Mouse (Mus musculus): ENCODE measurements around the gene Grid1. TPM values are rescaled to one million over a fixed set of nuclear protein-coding genes. Genes with fewer than 3 reads are reported as not detected.

The Grid1 gene
- polyA plus RNA-seq, 1 experiment from 2014 or later, result 0.61 TPM

- no peak for ATAC-seq (ENCODE audit: low FRiP score)
- H3K27me3 ChIP-seq (ENCODE audit: control insufficient read depth, insufficient read depth, low read length), result no peaks in the 10 kb centered on the region
- WGBS, result 72% methylated on average over 8 of the region's 8 CpGs
Observed at GRCm38 (mm10) chr14:35365177-35365944, 545.5 kb downstream of the Grid1 start.

GRCm38 (mm10) chr14:35374374-35374773 lies 554.5 kb downstream of the Grid1 start:
- H3K4me3 ChIP-seq (ENCODE audit: low read depth, low read length), result no peak overlapping the region
- no peak for DNase-seq (ENCODE audit: low spot score, missing footprints)
- 83% methylated on average over 3 of the region's 3 CpGs for WGBS
- H3K36me3 ChIP-seq (ENCODE audit: control insufficient read depth, insufficient read depth, low read length), result no peaks in the 10 kb centered on the region
- no peaks in the 10 kb centered on the region for H3K9me3 ChIP-seq (ENCODE audit: control insufficient read depth, low read length)
- H3K27me3 ChIP-seq (ENCODE audit: control insufficient read depth, insufficient read depth, low read length), result no peaks in the 10 kb centered on the region
- H3K27ac ChIP-seq (ENCODE audit: low read depth, low read length), result no peak overlapping the region
- ATAC-seq (ENCODE audit: low FRiP score), result no peak
- H3K4me2 ChIP-seq, result no peak overlapping the region
- H3K4me1 ChIP-seq (ENCODE audit: control insufficient read depth, insufficient read depth, low read length), result no peaks in the 10 kb centered on the region
- H3K9ac ChIP-seq (ENCODE audit: low read length), result no peak overlapping the region

More at GRCm38 (mm10) chr14:35365177-35365944, 545.5 kb downstream of the Grid1 start:
- no peak overlapping the region for H3K4me2 ChIP-seq
- no peaks in the 10 kb centered on the region for H3K36me3 ChIP-seq (ENCODE audit: control insufficient read depth, insufficient read depth, low read length)
- H3K27ac ChIP-seq (ENCODE audit: low read depth, low read length), result no peak overlapping the region
- no peak overlapping the region for H3K4me3 ChIP-seq (ENCODE audit: low read depth, low read length)
- H3K9ac ChIP-seq (ENCODE audit: low read length), result no peak overlapping the region
- no peaks in the 10 kb centered on the region for H3K9me3 ChIP-seq (ENCODE audit: control insufficient read depth, low read length)
- DNase-seq (ENCODE audit: low spot score, missing footprints), result no peak
- no peaks in the 10 kb centered on the region for H3K4me1 ChIP-seq (ENCODE audit: control insufficient read depth, insufficient read depth, low read length)

GRCm38 (mm10) chr14:35393591-35393990 lies 573.7 kb downstream of the Grid1 start:
- ATAC-seq (ENCODE audit: low FRiP score) (no peak), DNase-seq (ENCODE audit: low spot score, missing footprints) (no peak)
- Histone ChIP-seq H3K9ac (ENCODE audit: low read length) (no peak overlapping the region), H3K4me1 (ENCODE audit: control insufficient read depth, insufficient read depth, low read length) (no peaks in the 10 kb centered on the region), H3K4me3 (ENCODE audit: low read depth, low read length) (no peak overlapping the region), H3K27ac (ENCODE audit: low read depth, low read length) (no peak overlapping the region), H3K27me3 (ENCODE audit: control insufficient read depth, insufficient read depth, low read length) (no peaks in the 10 kb centered on the region), H3K36me3 (ENCODE audit: control insufficient read depth, insufficient read depth, low read length) (no peaks in the 10 kb centered on the region), H3K9me3 (ENCODE audit: control insufficient read depth, low read length) (no peaks in the 10 kb centered on the region), H3K4me2 (no peak overlapping the region)
- 90% methylated on average over 4 of the region's 4 CpGs for WGBS

- WGBS, result 91% methylated on average over 3 of the region's 3 CpGs
- no peaks in the 10 kb centered on the region for H3K4me1 ChIP-seq (ENCODE audit: control insufficient read depth, insufficient read depth, low read length)
- no peak overlapping the region for H3K9ac ChIP-seq (ENCODE audit: low read length)
- DNase-seq (ENCODE audit: low spot score, missing footprints), result no peak
- no peak overlapping the region for H3K4me2 ChIP-seq
- H3K27me3 ChIP-seq (ENCODE audit: control insufficient read depth, insufficient read depth, low read length), result no peaks in the 10 kb centered on the region
- no peak overlapping the region for H3K27ac ChIP-seq (ENCODE audit: low read depth, low read length)
- no peaks in the 10 kb centered on the region for H3K36me3 ChIP-seq (ENCODE audit: control insufficient read depth, insufficient read depth, low read length)
- no peak for ATAC-seq (ENCODE audit: low FRiP score)
- H3K9me3 ChIP-seq (ENCODE audit: control insufficient read depth, low read length), result no peaks in the 10 kb centered on the region
- no peak overlapping the region for H3K4me3 ChIP-seq (ENCODE audit: low read depth, low read length)
Observed at GRCm38 (mm10) chr14:35404249-35404908, 584.5 kb downstream of the Grid1 start.

- no peak for ATAC-seq (ENCODE audit: low FRiP score)
- Histone ChIP-seq H3K36me3 (ENCODE audit: control insufficient read depth, insufficient read depth, low read length) (no peaks in the 10 kb centered on the region), H3K4me2 (no peak overlapping the region), H3K4me1 (ENCODE audit: control insufficient read depth, insufficient read depth, low read length) (no peaks in the 10 kb centered on the region), H3K9me3 (ENCODE audit: control insufficient read depth, low read length) (no peaks in the 10 kb centered on the region), H3K27ac (ENCODE audit: low read depth, low read length) (no peak overlapping the region), H3K4me3 (ENCODE audit: low read depth, low read length) (no peak overlapping the region), H3K9ac (ENCODE audit: low read length) (no peak overlapping the region), H3K27me3 (ENCODE audit: control insufficient read depth, insufficient read depth, low read length) (no peaks in the 10 kb centered on the region)
- WGBS, result 88% methylated on average over 2 of the region's 2 CpGs
- DNase-seq (ENCODE audit: low spot score, missing footprints), result no peak
Observed at GRCm38 (mm10) chr14:35430259-35430658, 610.4 kb downstream of the Grid1 start.

GRCm38 (mm10) chr14:35453702-35454101 lies 633.8 kb downstream of the Grid1 start:
- Histone ChIP-seq H3K27me3 (ENCODE audit: control insufficient read depth, insufficient read depth, low read length) (no peaks in the 10 kb centered on the region), H3K4me2 (no peak overlapping the region), H3K27ac (ENCODE audit: low read depth, low read length) (no peak overlapping the region), H3K36me3 (ENCODE audit: control insufficient read depth, insufficient read depth, low read length) (no peaks in the 10 kb centered on the region), H3K9ac (ENCODE audit: low read length) (no peak overlapping the region), H3K9me3 (ENCODE audit: control insufficient read depth, low read length) (no peaks in the 10 kb centered on the region), H3K4me3 (ENCODE audit: low read depth, low read length) (no peak overlapping the region), H3K4me1 (ENCODE audit: control insufficient read depth, insufficient read depth, low read length) (no peaks in the 10 kb centered on the region)
- no peak for ATAC-seq (ENCODE audit: low FRiP score)
- no peak for DNase-seq (ENCODE audit: low spot score, missing footprints)
- 88% methylated on average over 7 of the region's 7 CpGs for WGBS

- ATAC-seq (ENCODE audit: low FRiP score) (no peak), DNase-seq (ENCODE audit: low spot score, missing footprints) (no peak)
- no peaks in the 10 kb centered on the region for H3K9me3 ChIP-seq (ENCODE audit: control insufficient read depth, low read length)
- H3K27ac ChIP-seq (ENCODE audit: low read depth, low read length), result no peak overlapping the region
- no peak overlapping the region for H3K4me3 ChIP-seq (ENCODE audit: low read depth, low read length)
- H3K27me3 ChIP-seq (ENCODE audit: control insufficient read depth, insufficient read depth, low read length), result no peaks in the 10 kb centered on the region
- H3K4me1 ChIP-seq (ENCODE audit: control insufficient read depth, insufficient read depth, low read length), result no peaks in the 10 kb centered on the region
- WGBS, result 77% methylated on average over 6 of the region's 6 CpGs
- H3K36me3 ChIP-seq (ENCODE audit: control insufficient read depth, insufficient read depth, low read length), result no peaks in the 10 kb centered on the region
- no peak overlapping the region for H3K9ac ChIP-seq (ENCODE audit: low read length)
- H3K4me2 ChIP-seq, result no peak overlapping the region
Observed at GRCm38 (mm10) chr14:35468254-35468653, 648.3 kb downstream of the Grid1 start.

GRCm38 (mm10) chr14:35486017-35486416 lies 666.1 kb downstream of the Grid1 start:
- no peaks in the 10 kb centered on the region for H3K9me3 ChIP-seq (ENCODE audit: control insufficient read depth, low read length)
- DNase-seq (ENCODE audit: low spot score, missing footprints), result no peak
- no peak overlapping the region for H3K4me3 ChIP-seq (ENCODE audit: low read depth, low read length)
- H3K27me3 ChIP-seq (ENCODE audit: control insufficient read depth, insufficient read depth, low read length), result no peaks in the 10 kb centered on the region
- 80% methylated on average over 2 of the region's 2 CpGs for WGBS
- no peak overlapping the region for H3K4me2 ChIP-seq
- H3K4me1 ChIP-seq (ENCODE audit: control insufficient read depth, insufficient read depth, low read length), result no peaks in the 10 kb centered on the region
- H3K9ac ChIP-seq (ENCODE audit: low read length), result no peak overlapping the region
- H3K27ac ChIP-seq (ENCODE audit: low read depth, low read length), result no peak overlapping the region
- no peaks in the 10 kb centered on the region for H3K36me3 ChIP-seq (ENCODE audit: control insufficient read depth, insufficient read depth, low read length)
- no peak for ATAC-seq (ENCODE audit: low FRiP score)

- no peak for DNase-seq (ENCODE audit: low spot score, missing footprints)
- no peak overlapping the region for H3K27ac ChIP-seq (ENCODE audit: low read depth, low read length)
- no peaks in the 10 kb centered on the region for H3K27me3 ChIP-seq (ENCODE audit: control insufficient read depth, insufficient read depth, low read length)
- no peak overlapping the region for H3K9ac ChIP-seq (ENCODE audit: low read length)
- H3K4me1 ChIP-seq (ENCODE audit: control insufficient read depth, insufficient read depth, low read length), result no peaks in the 10 kb centered on the region
- no peaks in the 10 kb centered on the region for H3K9me3 ChIP-seq (ENCODE audit: control insufficient read depth, low read length)
- H3K4me3 ChIP-seq (ENCODE audit: low read depth, low read length), result no peak overlapping the region
- 62% methylated on average over 4 of the region's 5 CpGs for WGBS
- no peak overlapping the region for H3K4me2 ChIP-seq
- no peak for ATAC-seq (ENCODE audit: low FRiP score)
- no peaks in the 10 kb centered on the region for H3K36me3 ChIP-seq (ENCODE audit: control insufficient read depth, insufficient read depth, low read length)
Observed at GRCm38 (mm10) chr14:35502324-35502723, 682.4 kb downstream of the Grid1 start.

All from midbrain, embryonic 11.5 days (tissue).